Mouse (Mus musculus) liver, embryonic 11.5 days (tissue): ENCODE data around the gene Elfn2. TPM values are rescaled to one million over a fixed set of nuclear protein-coding genes. Genes with fewer than 3 reads are reported as not detected.

ENCODE experiments used
- ATAC-seq: fragments of 200-750 bp; cut with Nextera tagmentation; replicated peaks from 2 replicates; pipeline ENCODE4 v1.8.0; 2017; ENCODE audit warnings: moderate number of reproducible peaks, mild to moderate bottlenecking, moderate TSS enrichment, moderate library complexity; ENCODE audit not compliant: low FRiP score
- DNase-seq: peaks from one replicate; pipeline ENCODE4 v3.0.0-alpha.2; 2017; ENCODE audit warnings: low spot score
- H3K27ac ChIP-seq: fragments of 300-500 bp; sonication (generic); 2 replicates; pipeline ENCODE4 v1.5.1; 2014; ENCODE audit warnings: mild to moderate bottlenecking, low read depth, low read length, control low read depth
- H3K27me3 ChIP-seq: fragments of 300-500 bp; sonication (generic); replicated peaks from 2 replicates; pipeline ENCODE4 v1.6.1; 2014; ENCODE audit warnings: low read length, mixed read lengths; ENCODE audit not compliant: control insufficient read depth, insufficient read depth
- H3K36me3 ChIP-seq: fragments of 300-500 bp; sonication (generic); 2 replicates; pipeline ENCODE4 v1.6.1; 2014; ENCODE audit warnings: mild to moderate bottlenecking, low read length, moderate library complexity, mixed read lengths; ENCODE audit not compliant: control insufficient read depth, insufficient read depth
- H3K4me1 ChIP-seq: fragments of 300-500 bp; sonication (generic); replicated peaks from 2 replicates; pipeline ENCODE4 v1.6.1; 2014; ENCODE audit warnings: low read length, mixed read lengths; ENCODE audit not compliant: control insufficient read depth, insufficient read depth
- H3K4me2 ChIP-seq: fragments of 300-500 bp; sonication (generic); 2 replicates; pipeline ENCODE4 v1.6.1; 2014; ENCODE audit warnings: mild to moderate bottlenecking, control low read depth, moderate library complexity
- H3K4me3 ChIP-seq: fragments of 300-500 bp; sonication (generic); 2 replicates; pipeline ENCODE4 v1.5.1; 2014; ENCODE audit warnings: low read depth, low read length, control low read depth
- H3K9ac ChIP-seq: fragments of 300-500 bp; sonication (generic); 2 replicates; pipeline ENCODE4 v1.6.1; 2014; ENCODE audit warnings: low read depth, low read length, control low read depth
- H3K9me3 ChIP-seq: fragments of 300-500 bp; sonication (generic); 2 replicates; pipeline ENCODE4 v1.6.1; 2016; ENCODE audit warnings: low read length, inconsistent platforms, mixed read lengths; ENCODE audit not compliant: control insufficient read depth
- WGBS: fragments of 180-500 bp; shearing (Covaris S2); extraction: QIAGEN DNeasy Blood & Tissue Kit; methylation state at CpG from one replicate; pipeline ENCODE4 v1.1.7; 2014; 5-methylcytosine and 5-hydroxymethylcytosine counted together
- polyA plus RNA-seq: library from polyadenylated mRNA; unstranded; fragments of >200 nt; fragmentation: Nextera tagmentation; extraction: Ambion mirVana; gene quantifications from 2 replicates; pipeline ENCODE4 v1.2.1, GENCODE M21; 2014

Elfn2 gene
- polyA plus RNA-seq, 1 experiment from 2014 or later, result not detected

GRCm38 (mm10) chr15:78626285-78626684 is 92.3 kb downstream of the Elfn2 start:
- Histone ChIP-seq H3K36me3 (no peaks in the 10 kb centered on the region), H3K4me1 (no peaks in the 10 kb centered on the region), H3K9me3 (no peaks in the 10 kb centered on the region), H3K27me3 (no peaks in the 10 kb centered on the region), H3K4me2 (no peak overlapping the region), H3K27ac (no peak overlapping the region), H3K4me3 (no peak overlapping the region), H3K9ac (no peak overlapping the region)
- DNase-seq, result no peak
- ATAC-seq, result no peak
- WGBS, result 83% methylated on average over 13 of the region's 13 CpGs

- H3K4me1 ChIP-seq, result no peaks in the 10 kb centered on the region
- H3K27ac ChIP-seq, result no peak overlapping the region
- no peak for ATAC-seq
- H3K4me3 ChIP-seq, result no peak overlapping the region
- H3K9me3 ChIP-seq, result no peaks in the 10 kb centered on the region
- 75% methylated on average over 3 of the region's 3 CpGs for WGBS
- no peak overlapping the region for H3K4me2 ChIP-seq
- DNase-seq, result no peak
- no peaks in the 10 kb centered on the region for H3K27me3 ChIP-seq
- no peak overlapping the region for H3K9ac ChIP-seq
- no peaks in the 10 kb centered on the region for H3K36me3 ChIP-seq
These were observed 93.6 kb downstream of the Elfn2 start for GRCm38 (mm10) chr15:78624961-78625360.

DNA sequence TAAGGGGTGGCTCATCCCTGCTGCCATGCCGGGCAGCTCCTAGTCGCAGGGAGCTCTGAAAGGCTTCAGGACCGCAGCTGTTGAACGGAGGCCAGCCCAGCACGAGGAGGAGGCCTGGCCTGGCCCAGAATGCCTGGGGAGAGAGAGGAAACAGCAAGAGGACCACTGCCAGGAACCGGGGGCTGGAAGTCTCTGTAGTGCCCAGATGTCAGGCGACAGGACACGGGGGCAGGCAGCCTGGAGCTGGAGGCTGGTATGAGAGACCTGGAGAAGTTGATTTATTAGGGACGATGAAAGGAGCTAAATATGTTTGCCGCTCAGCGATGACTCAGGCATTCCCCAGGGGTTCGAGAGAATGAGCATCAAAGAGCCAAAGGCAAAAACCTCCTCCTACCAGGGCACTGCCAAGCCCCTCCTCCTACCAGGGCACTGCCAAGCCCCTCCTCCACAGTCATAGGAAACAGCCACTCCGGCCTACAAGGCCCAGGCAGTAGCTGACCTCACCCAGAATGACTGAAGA is 94.1 kb downstream of the Elfn2 start:
- no peaks in the 10 kb centered on the region for H3K27me3 ChIP-seq
- H3K36me3 ChIP-seq, result no peaks in the 10 kb centered on the region
- no peak overlapping the region for H3K4me2 ChIP-seq
- no peak for ATAC-seq
- H3K9me3 ChIP-seq, result no peaks in the 10 kb centered on the region
- H3K4me3 ChIP-seq, result no peak overlapping the region
- no peaks in the 10 kb centered on the region for H3K4me1 ChIP-seq
- H3K27ac ChIP-seq, result no peak overlapping the region
- no peak overlapping the region for H3K9ac ChIP-seq
- DNase-seq, result no peak
- WGBS, result 68% methylated on average over 13 of the region's 13 CpGs

GRCm38 (mm10) chr15:78623426-78623825 is 95.1 kb downstream of the Elfn2 start:
- ATAC-seq (no peak), DNase-seq (peak; percentile 64)
- Histone ChIP-seq H3K27ac (no peak overlapping the region), H3K4me2 (no peak overlapping the region), H3K9me3 (no peaks in the 10 kb centered on the region), H3K4me3 (no peak overlapping the region), H3K27me3 (no peaks in the 10 kb centered on the region), H3K4me1 (no peaks in the 10 kb centered on the region), H3K36me3 (no peaks in the 10 kb centered on the region), H3K9ac (no peak overlapping the region)
- WGBS, result 21% methylated on average over 5 of the region's 5 CpGs

Other genes with a start within 250 kb of the Elfn2 start
- 0.07 and 0.31 TPM in 2 replicates for gene Il2rb, start 223.5 kb downstream of the Elfn2 start, polyA plus RNA-seq
- 11.4 and 14.0 TPM in 2 replicates for gene C1qtnf6, start 187.4 kb downstream of the Elfn2 start, polyA plus RNA-seq
- not detected in 2 replicates for gene Sstr3, start 174.1 kb downstream of the Elfn2 start, polyA plus RNA-seq
- gene Rac2, start 146.0 kb downstream of the Elfn2 start, polyA plus RNA-seq, result 124 and 126 TPM in 2 replicates
- 7.8 and 9.5 TPM in 2 replicates for gene Cyth4, start 121.7 kb downstream of the Elfn2 start, polyA plus RNA-seq
- 12.4 and 19.2 TPM in 2 replicates for gene Mfng, start 54.7 kb upstream of the Elfn2 start, polyA plus RNA-seq
- 2.3 and 2.7 TPM in 2 replicates for gene Card10, start 84.3 kb upstream of the Elfn2 start, polyA plus RNA-seq
- gene Cdc42ep1, start 123.9 kb upstream of the Elfn2 start, polyA plus RNA-seq, result 21.9 and 23.9 TPM in 2 replicates
- 6.9 and 11.4 TPM in 2 replicates for gene Lgals2, start 136.8 kb upstream of the Elfn2 start, polyA plus RNA-seq
- 40.8 and 43.0 TPM in 2 replicates for gene Gga1, start 158.4 kb upstream of the Elfn2 start, polyA plus RNA-seq
- 0.55 and 0.99 TPM in 2 replicates for gene Gm49510, start 180.9 kb upstream of the Elfn2 start, polyA plus RNA-seq
- gene Sh3bp1, start 181.0 kb upstream of the Elfn2 start, polyA plus RNA-seq, result 69.4 and 70.3 TPM in 2 replicates
- 23.7 and 23.8 TPM in 2 replicates for gene Pdxp, start 195.1 kb upstream of the Elfn2 start, polyA plus RNA-seq
- 761 and 837 TPM in 2 replicates for gene Lgals1, start 208.0 kb upstream of the Elfn2 start, polyA plus RNA-seq
- gene Nol12, start 216.2 kb upstream of the Elfn2 start, polyA plus RNA-seq, result 69.6 and 75.3 TPM in 2 replicates
- 46.7 and 50.7 TPM in 2 replicates for gene Triobp, start 229.0 kb upstream of the Elfn2 start, polyA plus RNA-seq